Mouse (Mus musculus) heart, adult 8-10 months (tissue): Measurements from ENCODE around the gene Skap1. TPM values are rescaled to one million over a fixed set of nuclear protein-coding genes. Genes with fewer than 3 reads are reported as not detected.

Source experiments
- DNase-seq: peaks from one replicate; pipeline ENCODE4 v3.0.0; 2022; ENCODE audit warnings: low spot score
- total RNA-seq, 4 experiments: library from RNA; stranded (reverse); gene quantifications; 2 replicates each; pipeline ENCODE4 v1.2.4; 2022

Skap1 gene
- total RNA-seq, 4 experiments from 2014 or later: 0.30 to 0.34 TPM; not detected in 2

DNA sequence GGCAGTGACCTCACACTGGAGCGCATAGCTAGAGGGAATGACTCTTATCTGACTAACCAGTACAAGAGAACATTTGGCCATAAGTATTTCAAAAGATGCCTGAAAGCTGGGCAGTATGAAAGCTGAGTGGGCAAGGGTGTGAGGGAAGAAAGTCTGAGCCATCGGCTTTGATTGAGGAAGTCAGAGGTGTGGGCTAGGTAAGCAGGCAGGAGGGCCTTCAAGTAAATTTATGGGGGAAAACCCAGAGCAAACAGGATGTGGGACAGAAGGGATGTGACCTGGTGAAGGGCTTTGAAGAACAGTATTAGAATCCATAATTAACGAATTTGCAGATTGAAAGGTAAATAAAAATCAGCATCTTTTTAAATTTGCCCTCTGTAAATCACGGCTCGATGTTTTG is 95.8 kb downstream of the Skap1 start:
- DNase-seq: no peak

DNA sequence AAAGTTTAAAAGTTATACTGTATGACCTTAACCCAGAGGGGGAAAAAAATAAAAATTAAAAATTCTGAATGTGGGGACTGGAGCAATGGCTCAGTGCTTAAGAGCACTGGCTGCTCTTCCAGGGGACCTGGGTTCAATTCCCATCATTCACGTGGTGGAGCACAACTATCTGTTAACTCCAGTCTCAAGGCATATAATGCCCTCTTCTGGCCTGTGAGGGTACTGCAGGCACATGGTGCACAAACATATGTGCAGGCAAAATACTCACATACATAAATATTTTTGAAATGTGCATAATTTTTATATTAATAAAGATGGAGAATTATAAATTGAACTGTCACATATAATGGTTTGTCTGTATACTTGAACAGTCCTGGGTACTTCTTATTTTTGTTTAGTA is 99.7 kb downstream of the Skap1 start:
- DNase-seq: no peak

DNA sequence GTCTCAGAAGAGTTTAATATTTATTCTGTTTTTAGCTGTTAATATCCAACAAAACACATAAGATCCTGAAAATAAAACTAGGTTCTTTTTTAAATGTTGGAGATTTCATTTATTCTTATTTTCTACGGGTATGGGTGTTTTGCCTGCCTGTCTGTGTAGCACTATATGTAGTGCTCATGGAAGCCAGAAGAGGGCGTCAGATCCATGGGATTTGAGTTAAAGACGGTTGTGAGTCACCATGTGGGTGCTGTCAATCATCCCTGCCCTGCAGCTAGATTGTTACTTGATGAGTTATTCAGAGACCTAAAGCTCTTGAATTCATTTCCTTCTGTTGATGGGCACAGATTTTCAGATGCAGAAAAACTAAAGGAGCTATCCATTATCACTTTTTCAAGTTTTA is 108.1 kb downstream of the Skap1 start:
- no peak for DNase-seq

DNA sequence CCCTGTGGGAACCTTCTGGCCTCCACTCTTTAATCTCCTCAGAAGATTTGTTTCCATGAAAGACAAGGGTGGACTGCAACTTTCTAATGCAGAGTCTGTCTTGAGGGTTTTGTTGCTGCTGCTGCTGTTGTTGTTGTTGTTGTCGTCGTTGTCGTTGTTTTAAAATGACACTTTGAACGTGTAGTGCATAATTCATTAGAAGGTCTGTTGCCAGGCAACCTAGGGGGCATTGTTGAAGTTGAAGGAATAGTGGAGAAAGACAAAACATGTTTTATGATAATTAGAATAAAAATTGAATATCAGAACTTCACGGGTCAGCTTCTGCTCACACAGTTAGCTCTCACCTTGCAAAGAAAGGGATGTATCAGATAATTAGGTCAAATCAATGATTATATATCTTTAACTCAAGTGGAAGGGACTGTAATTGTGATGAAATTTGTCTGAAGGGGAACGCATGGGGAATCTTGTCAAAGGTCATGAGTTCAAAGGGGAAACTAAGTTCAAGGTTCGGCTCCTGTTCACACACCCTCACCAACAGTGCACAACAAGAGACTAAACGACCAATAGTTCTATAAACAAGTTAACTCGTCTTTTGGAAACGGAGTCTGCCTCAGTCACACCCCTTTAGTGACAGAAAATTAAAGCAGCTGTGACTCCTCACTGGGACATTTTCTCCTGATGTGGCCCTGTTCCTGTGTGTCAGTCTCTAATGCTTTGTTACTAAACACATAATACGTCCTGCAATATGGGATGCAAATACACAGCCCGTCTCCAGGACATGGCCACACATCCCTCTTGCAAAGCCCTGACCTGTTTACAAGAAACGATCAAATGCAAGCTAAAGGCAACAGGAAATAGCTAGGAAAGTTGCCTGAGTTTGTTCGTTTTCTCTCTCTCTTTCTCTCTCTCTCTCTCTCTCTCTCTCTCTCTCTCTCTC is 112.4 kb downstream of the Skap1 start:
- DNase-seq: no peak

DNA sequence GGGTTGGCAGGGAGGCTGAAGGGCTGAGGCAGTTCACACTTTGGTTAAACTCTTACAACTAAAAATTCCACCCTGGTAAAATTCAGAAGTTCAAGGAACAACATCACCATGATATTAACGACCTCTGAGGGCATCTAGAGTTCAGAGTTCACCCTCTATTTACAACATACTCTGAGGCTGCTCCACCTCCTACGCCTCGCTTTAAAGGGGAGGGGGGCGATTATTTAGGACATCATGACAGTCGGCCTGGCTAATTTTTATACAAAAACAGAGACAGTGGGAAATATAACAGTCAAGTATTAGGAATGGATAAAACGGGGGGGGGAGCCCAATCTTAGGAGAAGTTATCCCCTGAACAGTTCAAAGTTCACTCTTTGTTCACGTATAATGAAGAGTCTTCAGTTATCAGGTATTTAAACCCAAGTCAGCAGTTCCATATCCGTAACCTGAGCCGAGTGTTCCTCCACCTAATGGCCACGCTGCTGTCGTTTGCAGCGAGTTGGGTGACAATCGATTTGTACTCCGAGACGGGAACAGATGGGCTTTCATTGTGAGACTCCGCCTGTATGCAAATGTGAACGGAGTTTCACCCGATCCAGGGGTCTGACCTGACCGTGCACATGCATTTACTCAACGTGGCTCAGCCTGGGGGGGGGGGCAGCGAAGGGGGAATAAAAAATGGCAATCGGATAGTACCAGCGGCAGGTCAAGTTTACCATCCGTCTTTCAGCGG is 114.3 kb downstream of the Skap1 start:
- no peak for DNase-seq

DNA sequence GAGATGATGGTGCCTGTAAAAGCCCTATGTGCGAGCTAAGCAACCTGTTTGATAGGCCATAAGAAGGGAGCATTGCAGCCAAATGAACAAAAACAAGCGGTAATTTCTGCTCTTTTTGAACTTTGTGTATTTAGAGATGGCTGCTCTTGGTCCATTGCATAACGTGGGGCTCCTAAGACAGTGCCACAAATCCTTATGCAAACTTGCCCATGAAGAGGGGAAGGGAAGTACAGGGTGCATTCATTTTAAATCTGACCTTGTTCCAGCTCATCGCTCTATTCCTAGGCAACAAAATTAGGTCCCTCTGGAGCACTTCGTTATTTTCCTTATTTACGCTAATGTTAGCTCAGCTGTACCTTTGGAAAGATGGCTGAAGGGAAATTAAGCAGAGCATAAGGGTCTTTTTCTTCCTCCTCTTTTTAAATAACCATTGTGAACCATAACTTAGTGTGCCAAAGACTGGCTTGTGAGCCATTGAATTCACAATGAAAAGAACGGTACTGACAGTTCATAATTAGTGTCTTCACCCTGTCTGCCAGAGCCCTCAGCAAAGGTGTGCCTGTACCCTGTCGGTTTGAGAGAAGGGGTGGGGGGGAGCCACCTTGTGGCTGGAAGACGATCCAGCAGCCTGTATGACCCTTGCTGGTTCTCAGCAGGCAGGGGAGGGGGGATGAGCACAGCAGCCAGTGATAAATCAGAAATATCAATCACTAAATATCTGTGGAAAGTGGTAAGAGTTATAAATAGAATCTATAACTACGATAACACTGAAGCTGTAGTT is 117.4 kb downstream of the Skap1 start:
- DNase-seq: no peak

DNA sequence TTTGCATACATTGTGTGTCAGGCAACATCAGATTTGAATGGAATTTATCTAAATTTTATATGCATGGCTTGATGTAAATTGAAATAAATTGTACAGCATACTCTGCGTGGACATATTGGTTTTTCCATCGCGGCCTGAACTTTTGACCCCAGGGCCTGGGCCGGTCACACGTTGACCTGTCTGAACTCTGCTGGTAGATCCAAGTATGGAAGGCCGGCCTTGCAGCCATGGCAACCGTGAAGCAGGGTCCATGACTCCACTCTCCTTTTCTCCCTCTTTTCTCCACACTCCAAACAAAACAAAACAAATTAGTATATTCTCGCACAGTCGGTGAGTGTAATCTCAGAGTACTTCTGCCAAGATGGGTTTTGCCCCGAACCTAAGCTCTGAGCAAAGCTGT is 118.2 kb downstream of the Skap1 start:
- DNase-seq: no peak

DNA sequence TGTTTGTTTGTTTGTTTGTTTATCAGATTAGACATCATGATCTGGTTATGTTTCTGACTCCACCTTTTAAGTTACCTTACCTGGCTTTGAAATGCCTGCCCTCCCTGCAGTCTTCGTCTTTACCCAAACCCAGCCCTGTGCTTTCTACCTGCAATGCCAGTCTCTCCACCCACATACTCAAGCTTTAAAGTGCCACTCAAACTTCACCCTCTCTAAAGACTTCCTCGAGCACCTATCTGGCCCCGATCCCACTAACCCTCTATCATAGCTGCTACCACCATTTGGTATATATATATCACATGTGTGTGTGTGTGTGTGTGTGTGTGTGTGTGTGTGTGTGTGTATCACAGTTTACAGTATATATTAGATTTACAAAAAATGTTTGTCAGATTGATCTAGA is 125.4 kb downstream of the Skap1 start:
- no peak for DNase-seq

DNA sequence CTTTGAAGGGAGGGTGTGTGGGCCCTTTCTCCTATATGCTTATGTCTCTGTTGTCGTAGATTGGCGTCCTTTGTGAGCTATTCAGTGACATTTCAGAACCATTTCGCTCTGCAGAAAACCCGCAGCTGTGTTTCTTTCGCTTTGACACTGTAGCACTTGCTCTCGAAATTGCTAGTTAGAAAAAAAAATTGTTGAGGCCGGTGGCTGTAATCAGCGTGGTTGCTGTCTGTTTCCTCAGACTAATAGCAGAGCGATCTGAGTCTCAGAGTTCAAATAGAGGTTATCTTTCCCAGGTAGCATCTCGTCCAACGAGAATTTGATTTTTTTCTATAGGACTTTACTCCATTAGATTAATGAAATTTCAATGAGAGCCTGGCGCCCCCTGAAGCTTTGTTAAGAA is 131.5 kb downstream of the Skap1 start:
- DNase-seq: no peak

DNA sequence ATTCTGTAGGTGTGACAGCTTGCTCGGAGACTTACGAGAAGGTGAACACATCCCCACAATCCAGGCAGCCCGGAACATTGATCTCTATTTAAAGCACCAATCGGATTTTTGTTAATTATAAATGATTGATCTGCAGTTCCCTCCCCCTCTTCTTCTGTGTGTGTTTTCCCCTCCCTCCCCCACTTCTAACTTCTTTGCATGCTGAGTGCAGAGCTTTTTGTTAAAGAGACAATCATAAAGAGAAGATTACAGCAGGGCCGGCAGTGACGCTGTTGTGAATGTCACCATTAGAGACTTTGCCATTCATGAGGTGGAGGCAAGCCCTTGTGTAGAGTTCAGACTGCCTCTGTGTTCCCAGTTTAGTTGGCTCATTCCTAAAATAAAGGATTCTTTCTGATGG is 131.9 kb downstream of the Skap1 start:
- no peak for DNase-seq

DNA sequence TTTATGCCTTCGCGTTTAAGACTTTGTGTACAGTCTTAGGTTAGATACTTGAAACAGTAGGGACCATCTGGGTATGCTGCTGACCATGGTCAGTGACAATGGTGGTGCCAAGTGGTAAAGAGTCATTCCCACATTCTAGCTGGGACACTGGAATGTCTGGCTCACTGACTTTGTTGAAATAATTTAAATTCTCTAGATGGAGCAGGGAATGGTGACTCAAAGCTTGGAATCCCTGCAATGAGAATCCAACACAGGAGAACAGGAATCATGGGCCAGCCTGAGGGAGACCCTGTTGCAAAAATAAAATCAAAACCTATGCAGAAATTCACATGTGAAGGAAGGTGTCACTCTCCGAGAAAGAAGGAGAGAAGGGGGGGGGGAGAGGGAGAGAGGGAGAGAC is 138.4 kb downstream of the Skap1 start:
- no peak for DNase-seq

DNA sequence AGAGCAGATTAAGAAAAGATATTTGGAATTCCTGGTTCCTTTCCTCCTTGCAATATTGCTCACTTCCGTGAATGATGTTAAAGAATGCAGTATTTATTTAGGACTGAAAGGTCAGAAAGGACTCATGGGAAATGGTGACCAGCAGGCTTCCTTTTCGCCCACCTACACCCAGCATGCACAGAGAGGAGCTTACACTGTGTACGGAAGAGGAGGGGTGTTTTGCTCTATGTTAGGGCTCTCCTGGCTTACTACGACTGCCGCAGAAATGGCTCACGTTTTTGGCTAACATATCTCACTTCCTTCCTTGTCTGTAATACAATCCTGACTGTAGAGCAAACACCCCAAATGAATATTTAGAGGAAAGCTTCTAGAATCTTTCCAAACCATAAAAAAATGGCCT is 139.9 kb downstream of the Skap1 start:
- no peak for DNase-seq

DNA sequence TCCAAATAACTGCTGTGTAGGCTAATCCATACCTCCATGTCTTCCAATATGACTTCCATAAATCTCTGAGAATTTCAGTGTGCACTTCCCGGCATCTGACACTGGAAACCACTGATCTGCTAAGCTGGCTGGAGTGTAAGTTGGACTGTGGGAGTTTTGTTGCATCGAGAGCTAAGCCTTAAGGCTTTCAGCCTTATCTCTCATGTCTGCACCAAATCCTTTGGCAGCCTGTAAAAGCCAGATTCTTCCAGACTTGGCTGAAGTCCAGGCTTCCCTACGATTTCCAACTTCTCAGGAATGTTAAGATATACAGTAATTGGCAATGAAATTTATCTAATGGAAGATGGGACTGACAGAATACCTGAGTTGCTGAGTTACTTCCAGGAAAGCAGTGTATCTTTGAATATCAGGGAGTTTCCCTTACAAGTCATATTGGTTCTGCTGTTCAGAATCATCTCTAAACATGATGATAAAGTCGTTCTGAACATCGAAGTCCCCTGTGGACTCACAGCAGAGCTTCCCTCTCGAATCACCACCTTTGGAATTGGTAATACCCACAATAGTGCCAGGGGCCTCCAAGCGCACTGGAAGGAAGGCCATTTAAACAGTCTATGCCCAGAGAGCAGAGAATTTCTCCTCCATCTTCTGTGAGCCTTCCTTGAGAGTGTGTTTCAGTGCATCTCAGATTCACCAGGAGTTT is 140.5 kb downstream of the Skap1 start:
- no peak for DNase-seq

DNA sequence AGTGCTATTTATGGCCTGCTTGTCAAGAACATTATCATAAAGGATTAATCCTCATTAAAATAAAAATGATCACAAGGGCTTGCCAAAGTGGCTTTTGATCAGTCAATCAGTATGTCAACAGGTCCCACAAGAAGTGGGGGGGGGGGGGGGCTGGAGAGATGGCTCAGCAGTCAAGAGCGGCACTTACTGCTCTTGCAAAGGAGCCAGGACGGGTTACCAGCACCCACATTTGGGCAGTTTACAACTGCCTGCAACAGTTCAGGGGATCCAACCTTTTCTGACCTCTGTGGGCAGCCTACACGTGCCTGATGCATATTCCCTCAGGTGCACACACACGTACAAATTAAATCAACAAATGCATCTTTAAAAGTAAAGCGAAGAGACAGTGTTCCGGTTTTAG is 141.1 kb downstream of the Skap1 start:
- DNase-seq: no peak

DNA sequence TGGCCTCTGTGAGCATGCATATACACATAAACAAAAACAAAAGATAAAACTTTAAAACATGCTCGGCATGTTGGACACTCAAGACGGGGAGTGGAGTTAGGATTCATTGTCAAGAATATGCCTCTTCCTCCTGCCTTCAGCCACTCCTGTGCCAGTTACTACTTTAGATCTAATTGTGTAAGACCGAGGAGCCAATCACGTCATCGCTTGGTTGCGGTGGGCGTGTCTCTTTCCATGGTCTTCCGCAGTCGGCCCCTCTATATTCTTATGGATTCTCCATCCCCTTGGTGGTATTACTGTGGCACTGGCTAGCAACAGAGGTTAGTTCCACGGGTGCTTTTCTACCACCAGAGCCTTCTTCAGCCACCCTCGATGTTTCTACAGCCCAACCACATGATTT is 148.2 kb downstream of the Skap1 start:
- no peak for DNase-seq

DNA sequence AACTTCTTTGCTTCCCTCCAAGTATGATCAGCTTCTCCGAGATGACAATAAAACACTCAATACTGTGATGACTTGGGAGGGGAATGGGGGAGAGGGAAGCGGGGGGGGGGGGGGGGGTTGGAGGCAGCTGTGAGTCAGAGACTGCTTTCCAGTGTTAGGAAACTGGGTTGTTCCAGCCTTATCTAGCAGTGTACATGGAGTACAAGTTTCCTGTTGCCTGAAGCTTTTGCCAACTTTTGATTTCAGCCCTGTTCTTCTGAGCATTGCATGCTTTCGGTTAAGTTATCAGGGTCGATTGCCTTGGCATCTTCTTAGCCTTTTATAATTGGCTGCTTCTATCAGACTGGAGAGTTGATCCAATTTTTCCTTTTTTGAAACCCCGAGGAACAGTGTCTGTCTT is 152.4 kb downstream of the Skap1 start:
- DNase-seq: peak; percentile 57

DNA sequence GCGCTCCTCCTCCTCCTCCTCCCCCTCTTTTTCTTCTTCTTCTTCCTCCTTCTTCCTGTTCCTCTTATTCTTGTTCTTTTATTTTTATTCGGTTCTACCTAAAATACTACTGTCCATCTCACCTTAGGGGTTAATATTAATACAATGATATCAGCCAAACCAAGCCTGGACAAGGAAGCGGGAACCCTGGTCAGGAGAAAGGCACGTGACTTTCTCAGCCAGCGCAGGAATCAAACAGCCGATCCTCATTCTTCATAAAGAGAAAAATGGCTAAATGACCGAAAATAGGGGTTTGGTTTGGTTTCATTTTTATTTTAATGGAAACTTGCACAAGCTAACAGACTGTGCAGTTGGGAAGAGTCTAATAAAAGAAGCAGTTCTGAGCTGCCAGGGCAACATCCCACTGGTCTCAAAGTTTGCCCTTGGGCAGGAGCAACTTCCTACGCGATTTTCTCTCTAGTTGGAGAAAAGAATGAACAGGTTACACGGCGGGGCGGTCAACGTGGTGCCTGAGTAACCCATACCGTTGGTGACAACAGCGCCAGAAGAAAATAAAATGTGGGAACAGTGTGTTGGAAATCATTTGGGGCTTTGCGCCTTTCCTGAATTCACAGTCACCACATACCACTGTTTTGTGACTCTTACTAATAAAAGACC is 154.5 kb downstream of the Skap1 start:
- DNase-seq: no peak

DNA sequence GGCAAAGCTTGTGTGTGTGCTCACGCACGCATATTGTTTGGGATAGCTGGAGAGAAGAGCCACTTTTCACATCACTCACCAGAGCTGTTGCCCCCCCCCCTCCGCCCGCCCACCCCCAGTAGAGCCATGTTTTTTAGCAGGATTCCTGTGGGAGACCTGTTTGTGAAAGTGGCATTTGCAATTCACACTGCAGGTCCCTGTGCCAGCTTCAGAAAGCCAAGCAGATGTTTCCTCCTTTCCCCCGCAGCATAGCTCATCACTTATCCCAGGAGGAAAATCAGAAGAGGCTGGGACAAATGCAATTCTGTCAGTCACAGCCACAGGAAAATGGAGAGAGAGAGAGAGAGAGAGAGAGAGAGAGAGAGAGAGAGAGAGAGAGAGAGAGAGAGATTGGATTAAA is 155.2 kb downstream of the Skap1 start:
- DNase-seq: no peak

DNA sequence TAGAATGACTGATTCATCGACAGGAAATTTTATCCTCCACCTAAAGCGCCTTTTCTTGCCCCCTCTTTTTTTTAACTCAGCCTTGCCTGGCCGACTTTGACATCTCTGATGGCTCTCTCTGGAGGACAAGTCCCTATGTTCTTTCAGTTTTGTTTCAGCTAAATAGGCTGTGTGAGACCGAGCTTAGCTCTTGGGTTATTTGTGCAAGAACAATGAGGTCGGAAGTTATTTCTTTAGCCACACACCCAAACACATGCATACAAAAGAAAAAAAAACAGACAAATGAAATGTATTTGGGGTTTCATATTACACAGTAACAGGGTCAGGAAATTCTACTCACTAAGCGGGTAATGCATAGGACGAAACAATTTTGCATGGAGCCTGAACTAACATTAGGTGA is 155.6 kb downstream of the Skap1 start:
- no peak for DNase-seq

DNA sequence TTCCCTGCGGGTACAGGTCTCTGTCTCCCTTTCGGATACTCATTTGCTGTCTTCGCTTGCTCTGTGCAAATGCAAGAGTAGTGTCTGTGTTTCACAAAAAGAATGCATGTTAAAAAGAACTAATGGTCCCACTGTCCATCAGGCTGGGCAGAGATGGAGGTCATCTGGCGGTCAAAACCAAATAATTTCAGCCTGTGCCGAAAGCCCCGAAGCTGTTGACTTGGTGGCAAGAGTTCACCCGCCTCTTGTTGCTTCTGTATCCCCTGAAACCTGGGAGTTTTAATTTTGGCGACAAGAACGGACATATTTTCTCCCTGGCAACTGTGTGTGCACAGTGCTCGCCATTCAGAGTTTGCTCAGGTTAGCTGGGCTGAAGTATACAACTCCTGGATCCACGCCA is 156.3 kb downstream of the Skap1 start:
- no peak for DNase-seq

DNA sequence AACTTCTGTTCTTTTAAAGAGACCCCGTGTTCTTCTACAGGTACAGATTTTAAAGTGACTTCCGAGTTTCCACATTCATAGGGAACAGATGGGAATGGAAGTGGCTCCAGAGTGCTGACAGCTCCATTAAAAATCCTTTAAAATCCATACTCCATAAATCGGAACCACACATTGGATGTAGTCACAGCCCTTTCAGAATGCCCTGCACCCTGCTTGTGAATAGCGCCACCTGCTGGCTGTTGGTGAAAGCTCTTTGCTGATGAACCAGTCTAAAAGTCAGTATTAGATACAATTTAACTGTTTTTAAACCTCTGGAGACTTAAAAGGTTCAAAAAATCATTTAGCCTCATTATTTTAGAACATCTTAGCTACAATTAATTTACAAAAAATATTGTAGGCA is 156.8 kb downstream of the Skap1 start:
- peak; percentile 63 for DNase-seq
